Mouse (Mus musculus): ENCODE results near the gene Mocs3.

DNA sequence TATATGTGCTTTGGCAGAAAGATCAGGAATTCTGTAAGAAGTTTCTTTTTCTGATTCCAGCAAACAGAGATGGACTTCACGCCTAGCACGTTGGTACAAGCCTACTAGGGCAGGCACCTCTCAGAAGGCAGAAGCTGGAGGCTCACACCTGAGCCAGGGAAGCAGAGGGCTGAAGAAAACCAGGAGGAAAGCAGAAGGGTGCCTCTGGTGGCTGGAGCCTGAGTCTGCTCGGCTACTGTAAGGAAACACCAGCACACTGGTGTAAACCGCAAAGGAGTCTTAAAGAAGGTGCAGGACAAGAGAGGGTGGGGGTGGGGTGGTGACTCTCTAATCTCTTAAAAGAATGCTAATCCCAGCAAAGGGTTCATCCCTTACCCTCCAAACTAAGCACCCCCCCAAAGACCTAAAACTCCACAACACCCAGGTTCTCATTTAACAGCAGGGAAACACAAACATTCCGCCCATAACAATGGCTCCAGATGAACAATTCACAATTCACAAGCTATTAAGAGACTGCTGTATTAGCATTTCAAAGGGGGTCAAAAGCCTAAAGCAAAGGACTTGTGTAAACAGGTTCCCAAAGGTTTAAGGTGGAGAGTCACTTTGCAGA is 16.5 kb upstream of the Mocs3 start:
- no peak for TF ChIP-seq CTCF (IDR thresholded peaks at IDR 0.05; ENCODE audit: borderline replicate concordance, insufficient read depth, low read length)
- TF ChIP-seq POLR2A (IDR thresholded peaks at IDR 0.05; ENCODE audit: low read depth, low read length): no peak

Data from embryonic fibroblast, embryonic 13.5 days (primary cell).